Mouse (Mus musculus): ENCODE results near the gene Tfb1m. TPM values are rescaled to one million over a fixed set of nuclear protein-coding genes. Genes with fewer than 3 reads are reported as not detected.

The Tfb1m gene
- polyA plus RNA-seq (2012; rRNA removed) = 9.8 and 11.4 TPM in 2 replicates

DNA sequence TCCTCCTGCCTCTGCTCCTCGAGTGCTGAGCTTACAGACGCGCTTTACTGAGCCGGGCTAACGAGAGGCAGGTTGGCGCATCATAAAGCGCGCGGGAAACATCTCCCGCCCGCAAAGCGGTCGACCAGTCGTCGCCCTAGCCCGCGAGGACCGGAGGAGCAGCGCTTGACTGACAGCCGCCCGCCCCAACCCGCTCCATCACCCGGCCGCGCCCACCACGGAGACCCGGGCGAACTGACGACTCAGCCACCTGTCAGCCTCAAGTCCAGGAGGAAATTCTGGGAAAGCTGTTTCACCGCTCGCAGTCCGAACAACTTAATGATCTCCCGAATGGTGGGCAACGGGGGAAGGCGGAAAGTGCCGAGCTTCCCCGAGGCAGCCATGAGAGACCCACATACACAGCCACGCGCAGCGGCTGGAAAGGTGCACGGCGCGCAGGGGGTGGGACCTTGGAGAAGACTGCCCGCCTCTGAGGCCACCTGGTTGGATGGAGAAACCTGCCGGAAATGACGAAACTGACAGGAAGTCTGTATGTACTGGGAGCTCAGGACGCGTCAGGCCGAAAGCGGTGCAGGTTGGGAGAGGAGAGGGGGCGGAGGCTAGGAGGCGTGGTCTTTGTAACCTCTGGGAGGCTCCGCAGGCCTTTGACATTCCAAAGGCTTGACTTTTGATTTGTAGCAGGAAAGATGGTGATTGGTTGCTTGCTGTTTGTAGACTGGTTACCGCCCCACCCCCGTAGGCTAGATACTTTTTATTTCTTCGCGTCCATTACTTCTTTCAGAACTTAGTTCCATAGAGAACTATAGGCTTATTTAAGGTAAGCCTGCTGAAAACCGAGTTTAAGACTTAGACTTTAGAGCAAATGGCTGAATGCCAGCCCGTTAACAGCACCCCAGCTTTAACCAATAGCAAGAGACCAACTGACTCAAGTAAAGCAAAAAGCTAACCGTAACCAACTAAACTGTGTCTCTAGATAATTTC is at the start of gene Tfb1m:
Tfb1m (minus strand) TSS at position 451 of the 981 bp plus-strand sequence.

DNA sequence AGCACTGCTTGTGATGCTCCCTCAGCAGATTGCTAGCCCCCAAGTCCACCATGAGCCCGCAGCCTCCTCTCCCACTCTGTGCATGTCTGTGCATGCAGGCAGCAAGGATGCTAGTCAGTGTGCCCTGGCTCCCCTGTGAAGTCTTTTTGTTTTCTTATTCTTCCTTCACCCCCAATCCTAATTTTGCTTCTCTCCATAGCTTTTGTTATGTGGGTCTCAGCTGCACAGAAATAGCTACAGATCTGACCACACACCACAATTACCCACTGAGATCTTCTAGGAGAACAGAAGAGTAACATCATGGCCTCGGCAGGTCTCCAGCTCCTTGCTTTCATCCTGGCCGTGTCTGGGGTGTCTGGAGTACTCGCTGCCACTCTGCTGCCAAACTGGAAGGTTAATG is 25.3 kb downstream of the Tfb1m start, which contains the start of gene Cldn20:
Cldn20 (plus strand) TSS at position 301 of the 400 bp plus-strand sequence.

Other genes with a start within 250 kb of the Tfb1m start
- 55.4 and 66.8 TPM in 2 replicates for gene Tiam2, start 231.2 kb downstream of the Tfb1m start, polyA plus RNA-seq (2012; rRNA removed)
- gene Cldn20, start 25.2 kb downstream of the Tfb1m start, polyA plus RNA-seq (2012; rRNA removed) = 1.3 TPM in 2 replicates
- gene Nox3, start 138.5 kb upstream of the Tfb1m start, polyA plus RNA-seq (2012; rRNA removed) = not detected in 2 replicates